Mouse (Mus musculus) monocyte, adult 5-6 weeks (primary cell): Measurements from ENCODE around the gene Elf2. TPM values are rescaled to one million over a fixed set of nuclear protein-coding genes. Genes with fewer than 3 reads are reported as not detected.
A peak's percentile ranks its signal among the peaks of the same experiment; 100 is the strongest.
"Not testable (repeated sequence)": the region's sequence is repeated elsewhere in the genome, so short reads cannot be mapped to it uniquely, and the experiment has no call there.

ENCODE experiments used
- ATAC-seq: fragments of 153-309, 156-312 bp; replicated peaks from 2 replicates; pipeline ENCODE4 v1.8.0; 2017; ENCODE audit warnings: mild to moderate bottlenecking; ENCODE audit not compliant: low TSS enrichment, insufficient number of reproducible peaks, severe bottlenecking, poor library complexity, low FRiP score
- total RNA-seq: library from RNA; stranded (forward); fragments of 200-1000, 200-491, 200-594 nt; gene quantifications from 3 replicates; pipeline ENCODE4 v1.2.3, GENCODE M21; 2017

Gene Elf2
- total RNA-seq, 1 experiment from 2014 or later, result 185 TPM

DNA sequence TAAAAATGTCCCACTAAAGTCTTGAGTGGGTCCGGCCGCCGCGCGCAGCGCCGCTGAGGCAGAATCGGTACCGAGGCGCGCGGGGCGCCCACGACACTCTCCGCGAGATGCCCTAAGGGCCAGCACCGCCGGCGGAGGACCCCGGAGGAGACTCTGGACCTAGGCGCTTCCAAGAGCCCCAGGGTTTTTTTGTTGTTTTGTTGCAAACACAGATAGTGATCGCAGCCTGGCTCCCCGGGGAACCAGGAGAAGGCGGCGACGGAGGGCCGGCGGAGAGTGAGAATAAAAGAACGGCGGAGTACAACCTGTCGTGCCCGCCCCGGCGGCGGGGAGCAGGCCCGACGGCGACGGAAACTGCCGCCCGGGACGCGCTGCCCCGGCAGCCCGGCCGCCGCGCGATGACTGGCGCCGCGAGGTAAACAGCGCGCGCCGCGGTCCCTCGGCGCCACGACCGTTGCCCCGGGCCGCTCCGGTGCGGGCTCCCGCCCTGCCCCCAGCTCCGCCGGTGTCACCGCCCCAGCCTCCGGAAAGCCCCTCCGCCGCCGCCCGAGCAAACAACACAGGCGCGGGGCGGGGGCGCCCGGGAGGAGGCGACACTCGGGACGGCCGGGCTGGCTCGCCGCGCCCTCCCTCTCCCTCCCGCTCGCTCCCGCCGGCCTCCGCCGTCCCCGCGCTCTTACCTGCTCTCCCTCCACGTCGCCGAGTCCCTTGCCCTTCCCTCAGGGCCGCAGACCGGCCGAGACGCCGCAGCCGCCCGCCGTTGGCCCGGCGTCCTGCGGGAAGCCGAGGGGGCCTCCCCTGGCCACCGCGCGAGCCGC is 520 bp downstream of the Elf2 start:
- no peak for ATAC-seq

DNA sequence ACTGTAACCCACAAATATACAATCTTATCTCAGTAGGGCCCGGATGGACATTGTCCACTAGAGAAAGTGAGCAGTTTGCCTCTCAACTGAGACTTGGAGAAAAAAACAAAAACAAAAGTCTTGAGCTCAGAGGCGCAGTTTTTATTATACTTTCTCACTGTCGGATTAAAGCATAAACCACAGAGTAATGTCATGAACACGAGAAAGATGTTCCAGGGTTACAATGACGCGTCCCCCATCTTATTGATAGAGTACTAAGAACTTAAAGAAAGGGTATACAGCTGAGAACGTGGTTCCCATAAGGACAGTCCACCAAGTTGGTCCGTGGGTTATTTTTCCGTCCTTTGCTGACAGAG is 1.1 kb downstream of the Elf2 start:
- ATAC-seq, result no peak

DNA sequence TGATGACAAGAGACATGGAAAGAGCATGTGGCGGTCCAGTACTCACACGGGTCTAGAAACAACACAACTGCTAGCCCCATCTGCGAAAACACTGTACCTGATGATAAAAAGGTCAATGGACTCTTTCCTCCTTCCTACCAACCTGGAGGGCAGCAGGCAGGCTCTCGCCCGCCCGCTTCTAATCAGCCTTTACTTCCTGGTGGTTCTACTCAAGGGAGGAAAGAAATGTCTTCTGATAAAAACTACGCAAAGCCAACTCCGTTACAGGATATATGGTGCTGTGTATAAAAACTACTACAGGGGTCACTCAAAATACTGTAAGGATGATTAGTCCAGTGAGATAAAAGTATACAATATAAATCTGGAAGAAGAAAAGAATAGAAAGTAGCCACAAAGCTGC is 5.1 kb downstream of the Elf2 start:
- no peak for ATAC-seq

DNA sequence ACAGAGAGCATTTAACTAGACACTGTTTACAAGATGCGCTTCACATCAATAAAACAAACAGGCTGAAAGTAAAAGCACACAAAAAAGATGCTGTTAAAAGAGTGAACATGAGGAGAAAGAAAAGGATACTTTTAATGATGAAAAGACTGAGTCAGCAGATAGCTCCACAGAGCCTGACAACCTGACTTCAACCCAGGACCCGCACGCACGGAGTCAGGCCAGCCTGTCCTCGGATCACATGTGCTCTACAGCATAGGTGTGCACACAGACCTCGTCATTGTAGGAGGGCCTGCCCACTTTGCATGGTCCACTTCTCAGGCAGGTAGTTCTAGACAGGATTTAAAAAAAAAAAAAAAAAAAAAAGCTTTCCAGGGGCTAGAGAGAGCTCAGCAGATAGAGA is 6.5 kb downstream of the Elf2 start:
- ATAC-seq, result no peak

DNA sequence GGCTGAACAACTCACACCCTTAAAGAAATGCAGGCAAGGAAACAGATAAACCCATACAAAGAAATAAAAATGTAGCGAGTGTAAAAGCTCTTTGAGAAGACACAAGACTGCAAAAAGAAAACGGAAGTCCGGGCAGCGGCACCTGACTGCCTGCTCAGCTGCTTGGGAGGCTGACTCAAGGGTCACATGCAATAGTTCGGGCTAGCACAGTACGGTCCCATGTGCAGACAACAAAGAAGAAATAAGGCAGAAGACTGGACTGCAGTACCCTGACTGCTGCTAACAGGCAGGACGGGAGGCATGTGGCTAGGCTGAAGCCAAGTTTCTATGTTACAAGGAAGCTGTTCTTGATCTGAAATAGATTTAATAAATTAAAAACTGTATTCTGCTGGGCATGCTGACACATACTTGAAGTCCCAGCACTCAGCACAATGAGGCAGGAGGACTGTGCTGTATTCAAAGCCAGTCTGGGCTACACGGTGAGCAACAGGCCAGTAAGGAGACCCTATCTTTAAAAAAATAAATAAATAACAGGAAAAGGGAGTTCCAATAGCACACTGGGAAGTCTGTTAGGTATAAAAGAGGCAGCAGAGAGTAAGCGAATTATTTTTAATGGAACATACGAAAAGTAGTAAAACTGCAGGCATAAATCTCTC is 7.1 kb downstream of the Elf2 start:
- peak; percentile 95 for ATAC-seq

DNA sequence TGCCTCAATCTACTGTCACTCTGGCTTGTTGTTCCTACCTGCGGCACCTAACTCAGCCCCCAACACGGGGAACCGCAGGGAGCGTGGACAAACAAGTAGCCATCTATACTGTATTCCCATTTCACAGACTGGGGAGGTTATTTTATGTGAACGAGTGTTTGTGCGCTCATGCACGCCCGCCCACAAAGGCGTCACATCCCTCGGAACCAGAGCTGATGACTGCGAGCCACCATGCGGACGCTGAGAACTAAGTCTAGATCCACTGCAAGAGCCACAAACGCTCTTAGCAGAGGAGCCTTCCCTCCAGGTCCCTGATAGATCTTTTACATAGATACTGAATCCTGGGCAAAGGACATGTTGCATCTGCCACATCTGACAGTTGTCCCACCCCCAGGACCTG is 10.4 kb downstream of the Elf2 start:
- no peak for ATAC-seq

DNA sequence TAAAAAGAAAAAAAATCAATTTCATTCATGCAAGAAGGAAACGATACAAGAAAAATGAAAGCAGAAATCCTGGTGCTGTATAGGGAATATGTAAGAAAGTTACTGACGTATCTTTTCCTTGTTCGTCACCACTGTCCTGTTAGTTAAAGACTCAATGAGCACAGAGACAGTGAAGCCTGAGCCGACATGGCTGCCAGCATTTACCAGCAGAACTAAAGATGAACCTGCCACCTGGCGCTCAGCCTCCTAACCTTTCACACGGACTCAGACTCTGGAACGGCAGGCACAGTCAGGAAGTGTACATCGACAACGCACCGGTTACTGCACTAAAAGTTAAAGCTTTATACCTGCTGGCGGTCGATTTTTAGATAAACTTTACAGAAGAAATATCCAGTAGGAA is 11.9 kb downstream of the Elf2 start:
- no peak for ATAC-seq

DNA sequence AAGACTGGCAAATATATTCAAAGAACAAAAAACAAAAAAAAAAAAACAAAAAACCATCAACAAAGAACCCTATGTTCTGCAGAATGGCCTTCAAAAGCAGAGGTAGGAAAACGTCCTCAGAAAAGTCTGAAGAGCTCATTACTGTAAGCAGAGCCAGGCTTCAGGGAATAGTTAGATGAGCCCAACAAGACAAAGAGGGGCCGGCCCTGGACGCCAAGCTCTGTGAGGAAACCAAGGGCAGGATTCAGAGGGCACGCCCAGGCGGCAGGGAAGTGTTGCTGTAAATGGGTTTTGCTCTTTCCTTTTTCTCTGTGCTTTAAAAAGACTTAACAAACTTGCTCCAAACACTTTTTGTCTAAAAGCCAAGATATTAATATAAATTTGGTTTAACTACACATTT is 12.6 kb downstream of the Elf2 start:
- ATAC-seq, result no peak

DNA sequence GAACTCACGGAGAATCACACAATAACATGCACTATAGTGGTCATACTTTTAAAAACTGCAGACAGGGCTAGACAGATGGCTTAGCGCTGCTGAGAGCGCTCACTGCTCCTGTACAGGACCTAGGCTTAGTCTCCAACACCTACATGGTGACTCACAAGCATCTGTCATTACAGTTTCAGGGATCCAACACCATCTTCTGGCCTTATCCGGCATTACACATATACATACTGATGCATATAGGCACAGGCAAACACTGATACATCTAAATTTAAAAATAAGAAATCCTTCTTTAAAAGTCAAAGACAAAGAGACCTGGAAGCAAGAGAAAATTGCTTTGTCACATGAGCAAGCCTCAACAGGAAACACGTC is 13.1 kb downstream of the Elf2 start:
- no peak for ATAC-seq

DNA sequence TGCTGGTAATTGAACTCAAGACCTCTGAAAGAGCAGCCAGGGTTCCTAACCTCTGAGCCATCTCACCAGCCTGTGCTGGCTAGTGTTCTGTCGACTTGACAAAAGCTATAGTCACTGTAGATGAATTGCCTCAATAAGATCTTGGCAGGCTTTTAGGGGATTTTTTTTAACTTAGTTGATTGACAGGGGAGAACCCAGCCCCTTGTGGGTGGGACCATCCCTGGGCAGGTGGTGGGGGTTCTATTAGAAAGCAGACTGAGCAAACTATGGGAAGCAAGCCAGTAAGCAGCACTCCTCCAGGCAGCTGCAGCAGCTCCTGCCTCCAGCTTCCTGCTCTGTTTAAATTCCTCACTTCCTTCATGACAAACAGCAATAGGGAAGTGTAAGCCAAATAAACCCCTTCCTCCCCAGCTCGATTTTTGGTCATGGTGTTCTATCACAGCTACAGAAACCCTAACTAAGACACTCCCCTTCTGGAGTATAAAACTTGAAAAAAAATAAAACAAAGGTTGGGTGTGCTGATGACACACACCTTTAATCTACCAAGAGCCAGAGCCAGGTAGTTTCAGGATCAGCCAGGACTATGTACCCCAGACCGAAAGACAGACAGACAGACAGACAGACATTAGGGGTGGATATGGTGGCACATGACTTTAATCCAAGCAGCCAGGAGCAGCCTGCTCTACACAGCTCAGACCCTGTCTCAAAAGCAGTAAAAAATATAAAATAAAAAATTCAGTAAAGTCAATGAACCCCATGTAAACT is 13.6 kb downstream of the Elf2 start:
- ATAC-seq, result peak; percentile 47; the same call in 1 of the 2 replicates

DNA sequence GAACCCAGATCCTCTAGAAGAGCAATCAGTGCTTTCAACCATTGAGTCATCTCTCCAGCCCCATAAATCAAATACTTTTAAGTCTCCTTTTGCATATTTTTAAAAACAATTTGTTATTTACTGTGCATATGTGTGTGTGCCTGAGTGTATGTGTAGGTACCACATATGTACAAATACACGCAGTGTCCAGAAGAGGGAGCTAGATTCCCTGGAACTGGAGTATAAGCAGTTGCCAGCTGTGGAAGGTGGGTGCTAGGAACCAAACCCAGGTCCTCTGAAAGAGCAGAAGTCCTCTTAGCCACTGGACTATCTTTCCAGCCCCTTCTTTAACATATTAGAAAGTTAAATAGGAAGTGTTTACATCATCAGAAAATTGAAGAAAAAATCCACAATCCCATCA is 15.0 kb downstream of the Elf2 start:
- no peak for ATAC-seq

DNA sequence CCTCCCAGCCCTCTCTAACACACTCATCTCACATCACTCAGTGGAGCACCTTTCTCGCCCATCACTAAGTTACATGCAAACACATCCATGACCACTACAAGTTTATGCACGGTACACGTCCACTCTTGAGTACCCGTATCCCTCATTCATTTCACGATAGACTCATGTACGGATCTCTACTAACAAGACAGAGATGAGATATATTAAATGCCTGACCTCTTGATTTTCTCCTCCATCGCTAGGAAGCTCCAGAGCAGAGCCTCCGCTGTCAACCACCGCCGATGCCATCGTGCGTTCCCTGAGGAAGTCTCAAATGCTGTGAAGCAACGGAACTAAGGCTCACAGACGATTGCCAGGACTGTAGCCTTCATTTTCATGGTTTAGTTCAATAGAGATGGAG is 17.5 kb downstream of the Elf2 start:
- ATAC-seq, result no peak

DNA sequence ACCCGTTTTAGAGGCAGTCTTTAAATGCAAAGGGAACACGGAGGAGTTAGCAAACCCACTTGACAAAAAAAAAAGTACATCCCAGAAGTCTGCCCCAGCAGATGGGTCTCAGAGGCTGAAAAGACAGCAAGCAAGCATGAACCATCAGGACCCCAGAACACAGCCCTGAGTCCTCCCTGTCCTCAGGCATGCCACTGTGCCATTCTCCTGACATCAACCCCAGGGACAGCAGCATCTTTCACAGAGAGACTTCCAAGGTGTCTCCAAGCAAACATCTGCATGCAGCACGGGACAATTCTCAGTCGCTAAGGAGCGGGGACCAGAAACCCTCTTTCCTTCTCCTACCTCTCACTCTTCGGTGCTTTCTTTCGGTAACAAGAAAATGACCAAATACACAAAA is 18.1 kb downstream of the Elf2 start:
- ATAC-seq, result no peak

DNA sequence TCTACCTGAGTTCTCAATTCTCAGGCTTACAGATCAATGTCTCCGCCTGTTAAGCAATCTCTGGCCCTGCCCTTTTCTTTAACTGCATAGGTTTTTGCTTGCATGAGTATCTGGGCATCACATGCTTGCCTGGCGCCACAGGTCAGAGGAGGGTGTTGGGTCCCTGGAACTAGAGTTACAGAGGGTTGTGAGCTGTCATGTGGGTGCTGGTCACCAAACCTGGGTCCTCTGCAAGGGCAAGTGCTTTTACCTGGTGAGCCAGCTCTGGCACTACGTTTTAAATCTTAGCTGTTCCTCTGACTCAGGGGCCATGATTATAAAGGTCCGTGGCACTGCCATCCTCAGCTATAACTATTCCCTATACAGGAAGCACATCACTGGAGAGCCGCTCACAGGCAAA is 19.3 kb downstream of the Elf2 start:
- no peak for ATAC-seq

DNA sequence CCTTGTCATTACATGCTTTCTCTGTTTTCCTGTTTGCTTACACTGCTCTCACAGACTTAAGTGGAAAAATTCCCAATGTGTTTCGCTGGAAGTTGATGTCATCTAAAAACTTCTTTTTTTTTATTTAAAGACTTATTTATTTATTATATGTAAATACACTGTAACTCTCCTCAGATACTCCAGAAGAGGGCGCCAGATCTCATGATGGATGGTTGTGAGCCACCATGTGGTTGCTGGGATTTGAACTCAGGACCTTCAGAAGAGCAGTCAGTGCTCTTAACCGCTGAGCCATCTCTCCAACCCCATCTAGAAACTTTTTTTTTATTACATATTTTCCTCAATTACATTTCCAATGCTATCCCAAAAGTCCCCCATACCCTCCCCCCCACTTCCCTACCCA is 22.4 kb downstream of the Elf2 start:
- not testable (repeated sequence) for ATAC-seq

DNA sequence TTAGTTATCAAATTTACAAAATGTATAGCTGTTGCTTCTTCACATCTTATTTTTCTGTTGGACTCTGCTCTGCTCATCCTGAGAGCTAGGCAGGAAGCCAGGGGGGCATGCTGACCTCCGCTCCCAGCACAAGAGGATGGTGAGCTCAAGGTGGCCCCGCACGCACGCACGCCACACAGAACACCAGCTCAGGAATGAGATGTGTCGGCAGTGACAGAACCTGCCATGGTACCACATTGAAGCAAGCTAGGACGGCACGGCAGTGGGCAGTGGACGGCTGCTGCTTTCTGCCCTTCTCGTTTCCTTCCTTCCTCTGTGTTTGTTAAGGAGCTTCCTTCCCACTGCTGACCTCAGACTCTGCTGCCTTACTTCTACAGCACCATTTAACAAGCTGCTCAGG is 23.6 kb downstream of the Elf2 start:
- no peak for ATAC-seq

DNA sequence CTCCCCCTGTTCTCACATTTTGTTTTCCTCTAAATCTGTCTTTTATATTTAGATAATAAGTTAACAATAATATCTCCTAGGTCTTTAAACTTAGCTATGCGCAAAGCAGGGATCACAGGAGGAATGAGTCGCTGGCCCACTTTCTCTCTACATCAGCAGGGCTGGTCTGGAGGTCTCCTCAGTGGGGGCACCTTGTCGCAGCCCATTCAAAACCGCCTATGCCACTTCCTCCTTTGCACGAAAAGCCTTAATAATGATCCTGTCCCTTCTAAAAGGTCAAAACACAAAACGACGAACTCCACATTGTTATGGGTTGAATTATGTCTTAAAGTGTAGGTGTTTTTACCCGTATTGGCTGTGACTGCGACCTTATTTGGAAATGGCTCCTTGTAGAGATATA is 28.8 kb downstream of the Elf2 start:
- ATAC-seq, result no peak

DNA sequence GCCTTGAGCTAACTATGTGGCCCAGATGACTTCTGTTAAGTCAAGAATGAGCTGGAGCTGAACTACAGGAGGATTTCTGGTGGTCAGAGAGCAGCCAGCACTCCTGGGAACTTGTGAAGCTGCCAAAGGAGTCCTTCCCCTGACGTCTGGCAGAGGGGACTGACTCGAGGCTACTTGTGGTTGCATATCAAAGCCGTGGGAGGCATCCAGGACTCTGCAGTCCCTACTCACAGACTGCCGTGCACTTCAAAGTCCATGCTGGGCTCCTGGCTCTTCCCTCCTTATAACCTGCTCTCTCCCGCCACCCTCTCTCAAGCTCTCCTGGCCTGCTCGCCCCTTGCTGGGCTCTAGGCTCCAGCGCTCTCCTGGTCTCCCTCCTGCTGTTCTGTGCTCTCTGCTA is 30.4 kb downstream of the Elf2 start:
- no peak for ATAC-seq

DNA sequence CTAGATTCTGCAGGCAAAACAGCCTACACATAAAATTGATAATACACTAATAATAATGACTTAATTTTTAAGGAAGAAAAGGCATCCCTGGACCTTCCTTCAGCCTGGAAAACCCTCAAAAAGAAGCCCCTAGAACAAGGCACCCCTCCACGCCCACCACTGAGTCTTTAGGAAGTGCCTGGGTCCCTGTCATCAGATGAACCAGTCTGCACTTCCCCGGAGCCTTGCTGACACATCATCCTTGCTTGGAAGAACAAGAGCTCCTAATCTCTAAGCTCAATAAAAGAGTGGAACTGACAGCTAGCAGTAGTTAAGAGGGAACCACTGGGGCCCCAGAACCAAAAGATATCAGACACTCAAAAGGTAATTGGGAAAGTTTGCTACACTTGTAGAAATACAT is 33.8 kb downstream of the Elf2 start:
- no peak for ATAC-seq

DNA sequence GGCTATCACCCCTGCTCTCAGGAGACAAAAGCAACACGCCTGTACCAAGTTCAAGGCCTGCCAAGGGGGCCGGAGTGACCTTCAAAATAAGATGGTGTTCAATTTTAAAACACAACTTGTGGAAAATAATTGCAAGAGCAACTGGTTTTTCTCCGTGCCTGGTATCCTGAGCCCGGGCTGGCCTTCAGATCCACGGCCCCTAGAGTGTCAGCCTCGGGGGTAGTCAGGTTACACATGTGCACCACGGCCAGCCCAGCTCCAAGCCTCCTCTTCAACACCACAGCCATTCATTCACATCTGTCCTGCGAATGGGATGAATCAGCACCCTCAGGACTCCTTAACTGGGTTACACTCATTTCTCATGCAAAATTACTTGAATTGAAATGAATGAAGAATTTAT is 34.5 kb downstream of the Elf2 start:
- no peak for ATAC-seq
